Mouse (Mus musculus): ENCODE data around the gene Csnk1g1. TPM values are rescaled to one million over a fixed set of nuclear protein-coding genes. Genes with fewer than 3 reads are reported as not detected.

Gene Csnk1g1
- total RNA-seq (2021), result 10 to 100 TPM; 11.9 to 12.0 TPM

DNA sequence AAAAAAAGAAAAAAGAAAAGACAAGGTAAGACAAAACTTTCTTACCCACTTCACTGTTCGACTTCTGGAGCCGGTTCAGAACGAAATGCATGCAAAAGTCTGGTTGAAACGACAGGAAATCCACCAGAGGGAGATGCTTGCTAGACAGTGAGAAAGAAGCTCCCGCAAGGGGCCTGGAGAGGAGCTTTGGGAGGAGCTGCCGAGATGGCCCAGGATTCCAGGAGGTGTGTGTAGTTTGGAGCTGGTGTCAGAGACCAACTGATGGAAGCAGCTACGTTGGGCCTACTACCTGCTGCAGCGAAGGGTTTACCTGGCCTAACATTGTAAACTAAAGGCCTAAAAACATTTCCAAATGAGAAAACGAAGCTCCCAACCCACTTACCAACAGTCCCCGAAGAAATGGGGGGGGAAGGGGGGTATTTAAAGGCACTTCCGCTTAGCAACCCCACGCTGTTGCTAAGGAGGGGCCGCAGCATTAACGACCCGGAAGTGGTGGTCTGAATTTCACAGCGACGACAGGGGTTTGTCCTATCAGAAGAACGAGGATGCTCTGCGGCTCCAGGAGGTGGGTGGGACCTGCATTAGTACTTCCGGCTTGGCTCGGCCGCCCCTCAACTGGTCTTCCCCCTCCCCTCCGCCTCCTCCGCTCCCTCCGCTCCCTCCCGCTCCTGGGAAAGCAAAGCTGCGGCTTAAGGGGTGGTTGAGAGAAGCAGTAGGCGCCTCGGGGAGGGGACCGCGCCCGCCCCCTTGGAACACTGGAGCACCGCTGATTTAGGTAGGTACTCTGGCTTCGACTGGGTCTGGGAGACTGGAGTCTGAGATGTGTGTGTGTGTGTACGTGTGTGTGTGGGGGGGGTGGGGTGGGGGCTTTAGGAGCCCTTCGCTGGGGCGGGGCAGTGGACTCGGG lies at the start of gene Csnk1g1, which contains the start of gene Trip4:
Gene Csnk1g1, plus strand, starts transcription at position 531 of the 907 bp plus-strand sequence.
Gene Trip4, minus strand, starts transcription at position 401 of the 907 bp plus-strand sequence.
- DNase-seq (ENCODE audit: low spot score), result peak; percentile 94

GRCm38 (mm10) chr9:65859656-65860055 lies 49.1 kb upstream of the Csnk1g1 start:
- intact Hi-C loops (cut with DNase I), result no loop called here
- DNase-seq (ENCODE audit: low spot score), result no peak

More for the DNA sequence above, at the start of gene Csnk1g1, which contains the start of gene Trip4:
- intact Hi-C loops (cut with DNase I), result loop anchor here (2.0 to 5.0 kb wide), 2 partner anchors 24 to 99 kb away; no protein-coding TSS in a partner anchor

DNA sequence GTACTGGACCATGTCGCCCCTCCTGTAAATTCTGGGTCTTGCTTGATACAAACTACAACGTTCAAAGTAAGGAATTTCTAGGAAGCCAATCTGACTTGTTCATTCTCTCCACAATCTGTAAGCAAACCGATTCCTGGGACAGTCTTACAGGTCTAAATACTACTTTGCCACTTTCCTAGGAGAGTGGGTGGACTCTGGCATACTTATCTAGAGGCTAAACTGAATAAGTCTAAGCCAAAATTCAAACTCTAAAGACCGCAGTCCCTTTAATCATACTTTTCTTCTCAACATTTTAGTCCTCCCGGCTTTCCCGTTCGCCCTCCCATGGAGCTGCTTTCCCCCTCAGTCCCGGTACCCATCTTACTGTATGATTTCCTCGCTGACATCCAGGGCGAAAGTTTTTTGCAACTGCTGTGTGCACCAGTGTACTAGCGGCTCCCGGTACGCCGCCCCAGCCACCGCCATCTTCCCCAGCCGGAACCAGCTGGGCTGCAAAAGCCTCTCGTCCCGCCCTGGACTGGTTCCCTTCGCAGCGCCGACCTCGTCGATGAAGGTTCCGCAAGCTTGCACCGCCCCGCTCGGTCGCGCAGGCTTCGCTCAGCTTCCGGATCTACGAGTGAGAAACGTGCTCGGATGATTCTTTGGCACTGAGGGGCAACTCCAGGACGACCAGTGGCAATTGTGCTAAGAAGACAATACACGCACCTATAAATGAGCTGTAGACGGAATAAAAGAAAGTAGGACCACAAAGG lies 24.0 kb upstream of the Csnk1g1 start:
- DNase-seq (ENCODE audit: low spot score), result peak; percentile 80
- intact Hi-C loops (cut with DNase I), result loop anchor here (2.0 kb wide), 1 partner anchor 24 kb away; the partner anchor contains the start of genes Csnk1g1 and Trip4

DNA sequence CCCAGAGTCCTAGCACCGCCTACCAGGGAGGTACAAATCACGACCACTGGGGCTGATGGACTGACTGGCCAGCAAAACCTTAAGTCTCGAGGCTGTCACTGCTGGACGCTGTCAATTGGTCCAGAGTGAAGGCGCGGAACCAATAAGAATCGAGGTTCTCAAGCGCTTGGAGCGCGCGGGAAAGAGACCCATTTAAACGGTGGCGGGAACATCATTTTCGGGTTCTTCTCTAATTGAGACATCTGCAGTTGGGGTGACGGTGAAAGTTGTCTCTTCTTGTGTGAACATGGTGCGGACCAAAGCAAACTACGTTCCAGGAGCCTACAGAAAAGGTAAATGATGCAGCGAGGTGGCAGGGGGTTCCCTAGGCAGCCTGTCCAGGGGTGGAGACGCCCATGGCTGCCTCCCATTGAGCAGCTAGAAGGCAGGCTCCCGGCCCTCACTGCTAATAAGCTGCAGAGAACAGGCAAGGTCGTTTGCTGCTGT lies 18.5 kb upstream of the Csnk1g1 start, which contains the start of gene Pclaf:
Gene Pclaf, plus strand, starts transcription at position 95 of the 486 bp plus-strand sequence.
- DNase-seq (ENCODE audit: low spot score), result peak; percentile 58
- intact Hi-C loops (cut with DNase I), result no loop called here

DNA sequence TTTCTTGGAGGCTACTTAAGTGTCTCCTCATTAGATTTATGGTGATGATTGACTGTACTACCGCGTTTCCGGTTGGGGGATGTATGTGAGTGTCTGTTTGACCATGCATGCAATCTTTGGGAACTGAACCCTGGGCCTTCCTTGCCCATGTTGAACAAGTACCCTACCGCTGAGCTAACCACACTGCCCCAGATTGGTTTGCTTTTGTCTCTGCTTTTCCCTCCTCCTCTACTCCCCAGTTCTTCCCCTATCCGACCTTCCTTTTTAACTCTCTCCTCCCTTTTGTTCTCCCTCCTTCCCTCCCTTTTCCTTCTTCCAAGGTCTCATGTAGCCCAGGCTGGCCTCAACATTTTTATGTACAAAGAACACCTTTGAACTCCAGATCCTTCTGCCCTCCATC lies 17.6 kb upstream of the Csnk1g1 start:
- intact Hi-C loops (cut with DNase I), result no loop called here

GRCm38 (mm10) chr9:65896977-65897376 lies 11.7 kb upstream of the Csnk1g1 start:
- intact Hi-C loops (cut with DNase I), result no loop called here
- DNase-seq (ENCODE audit: low spot score), result no peak

More for the DNA sequence above, 17.6 kb upstream of the Csnk1g1 start:
- DNase-seq (ENCODE audit: low spot score), result no peak

GRCm38 (mm10) chr9:65902879-65903278 lies 5.8 kb upstream of the Csnk1g1 start:
- intact Hi-C loops (cut with DNase I), result no loop called here
- DNase-seq (ENCODE audit: low spot score), result no peak

- no peak for DNase-seq (ENCODE audit: low spot score)
- intact Hi-C loops (cut with DNase I), result no loop called here
Observed at GRCm38 (mm10) chr9:65903419-65903818, 5.3 kb upstream of the Csnk1g1 start.

GRCm38 (mm10) chr9:65909301-65909801 lies 627 bp downstream of the Csnk1g1 start:
- intact Hi-C loops (cut with DNase I), result loop anchor here (2.0 to 5.0 kb wide), 2 partner anchors 25 to 98 kb away; no protein-coding TSS in a partner anchor
- DNase-seq (ENCODE audit: low spot score), result peak; percentile 8

DNA sequence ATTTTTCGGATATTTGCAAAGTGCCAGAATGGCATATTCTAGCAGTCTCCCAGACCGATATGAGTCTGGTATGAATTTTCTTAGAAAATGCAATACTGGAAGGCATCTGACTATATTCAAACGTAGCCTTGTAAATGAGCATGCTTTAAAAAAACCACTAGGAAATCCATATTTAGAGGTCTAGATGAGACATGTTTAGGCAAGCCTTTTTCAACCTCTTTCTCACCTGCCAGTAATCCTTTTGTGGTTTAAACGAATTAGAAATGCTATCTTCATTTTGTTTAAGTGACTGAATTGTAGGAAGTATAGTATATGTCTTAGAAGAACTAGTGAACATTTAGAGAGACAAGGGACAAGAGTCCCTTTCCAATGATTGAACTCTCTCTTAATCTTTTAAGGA lies 1.1 kb downstream of the Csnk1g1 start:
- intact Hi-C loops (cut with DNase I), result loop anchor here (2.0 to 5.0 kb wide), 2 partner anchors 25 to 97 kb away; no protein-coding TSS in a partner anchor

DNA sequence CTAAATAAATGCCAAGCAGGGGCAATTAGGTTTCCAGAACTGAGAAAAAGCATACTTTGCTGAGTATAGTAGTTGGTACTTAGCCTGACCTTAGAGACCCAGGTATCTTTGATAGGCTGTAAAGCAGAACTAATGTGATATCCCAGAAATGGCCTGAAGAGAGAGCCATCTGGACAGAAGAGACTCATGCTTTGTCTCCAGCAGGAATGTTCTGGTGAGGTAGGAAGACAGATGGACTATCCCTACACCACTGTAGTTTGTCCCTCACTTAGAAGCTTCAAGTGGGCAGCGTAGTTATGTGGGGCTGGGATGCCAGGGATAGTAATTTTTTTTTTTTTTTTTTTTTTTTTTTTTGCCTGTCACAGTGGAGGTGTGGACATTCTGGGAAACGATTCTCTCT lies 5.3 kb downstream of the Csnk1g1 start:
- DNase-seq (ENCODE audit: low spot score), result no peak
- intact Hi-C loops (cut with DNase I), result no loop called here

More for the DNA sequence above, 1.1 kb downstream of the Csnk1g1 start:
- DNase-seq (ENCODE audit: low spot score), result no peak

- intact Hi-C loops (cut with DNase I), result no loop called here
Observed at GRCm38 (mm10) chr9:65917015-65917414, 8.3 kb downstream of the Csnk1g1 start.

GRCm38 (mm10) chr9:65928456-65928855 lies 19.7 kb downstream of the Csnk1g1 start:
- no peak for DNase-seq (ENCODE audit: low spot score)
- intact Hi-C loops (cut with DNase I), result no loop called here

More at GRCm38 (mm10) chr9:65917015-65917414, 8.3 kb downstream of the Csnk1g1 start:
- no peak for DNase-seq (ENCODE audit: low spot score)

GRCm38 (mm10) chr9:65929826-65930225 lies 21.1 kb downstream of the Csnk1g1 start:
- intact Hi-C loops (cut with DNase I), result no loop called here

GRCm38 (mm10) chr9:65937566-65937965 lies 28.8 kb downstream of the Csnk1g1 start:
- intact Hi-C loops (cut with DNase I), result no loop called here
- DNase-seq (ENCODE audit: low spot score), result no peak

More at GRCm38 (mm10) chr9:65929826-65930225, 21.1 kb downstream of the Csnk1g1 start:
- DNase-seq (ENCODE audit: low spot score), result no peak

DNA sequence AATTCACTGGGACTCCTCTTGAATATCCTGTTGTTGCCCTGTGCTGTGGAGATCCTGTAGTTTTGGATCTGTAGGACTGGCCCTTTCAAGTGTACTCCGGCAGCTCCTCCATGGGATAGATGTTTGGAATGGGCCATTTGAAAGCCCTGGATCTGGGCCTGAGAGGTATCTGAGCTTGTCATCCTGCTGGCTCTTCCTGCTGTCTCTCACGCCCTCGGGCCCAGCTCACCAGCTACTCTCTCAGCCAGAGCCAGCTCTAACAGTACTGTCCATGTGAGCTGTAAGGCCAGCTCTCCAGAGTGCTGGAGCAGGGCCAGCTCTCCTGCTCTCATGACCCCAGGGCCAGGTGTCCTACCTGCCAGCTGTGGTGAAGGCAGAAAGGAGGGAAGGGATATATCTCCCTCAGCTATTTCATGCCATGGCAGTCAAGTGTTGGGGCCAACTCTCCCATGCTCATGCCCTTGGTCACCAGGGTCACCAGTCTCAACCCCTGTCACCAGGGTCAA lies 42.4 kb downstream of the Csnk1g1 start:
- DNase-seq (ENCODE audit: low spot score), result no peak
- intact Hi-C loops (cut with DNase I), result no loop called here

- intact Hi-C loops (cut with DNase I), result no loop called here
- no peak for DNase-seq (ENCODE audit: low spot score)
Observed at GRCm38 (mm10) chr9:65970009-65970408, 61.3 kb downstream of the Csnk1g1 start.

DNA sequence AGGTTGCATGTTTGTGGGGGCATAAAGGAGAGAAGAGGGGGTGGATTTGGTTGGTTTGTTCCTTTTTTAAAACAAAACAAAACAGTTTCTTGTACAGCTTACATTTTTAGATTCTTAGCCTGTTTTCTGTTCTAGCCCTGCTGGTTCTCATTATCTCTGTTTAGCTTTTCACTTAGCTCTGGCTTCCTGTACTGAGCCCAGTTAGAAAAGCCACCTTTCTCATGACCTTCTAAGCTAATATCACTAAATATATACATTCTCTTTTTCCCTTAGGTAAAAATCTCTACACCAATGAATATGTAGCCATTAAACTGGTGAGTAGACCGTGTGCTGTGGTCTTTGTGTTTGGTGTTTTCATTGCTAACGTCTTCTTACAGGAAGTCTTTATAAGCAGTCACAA lies 64.5 kb downstream of the Csnk1g1 start:
- intact Hi-C loops (cut with DNase I), result no loop called here
- DNase-seq (ENCODE audit: low spot score), result no peak

DNA sequence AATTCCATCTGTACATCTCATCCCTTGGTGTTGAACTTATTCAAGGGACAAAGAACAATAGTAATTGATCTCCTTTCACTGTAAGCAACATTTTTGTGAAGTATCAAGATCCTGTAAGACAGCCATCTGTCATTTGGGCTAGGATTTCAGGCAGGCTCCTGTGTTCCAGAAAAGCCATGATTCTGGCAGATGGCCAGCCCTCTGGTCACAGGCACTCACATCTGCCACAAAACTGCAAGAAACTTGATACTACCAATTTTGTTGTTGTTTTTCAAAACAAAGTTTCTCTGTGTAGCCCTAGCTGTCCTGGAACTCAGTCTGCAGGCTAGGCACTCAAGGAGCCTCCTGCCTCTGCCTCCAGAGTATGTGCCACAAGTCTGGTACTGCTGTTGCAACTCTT lies 67.2 kb downstream of the Csnk1g1 start:
- no peak for DNase-seq (ENCODE audit: low spot score)

DNA sequence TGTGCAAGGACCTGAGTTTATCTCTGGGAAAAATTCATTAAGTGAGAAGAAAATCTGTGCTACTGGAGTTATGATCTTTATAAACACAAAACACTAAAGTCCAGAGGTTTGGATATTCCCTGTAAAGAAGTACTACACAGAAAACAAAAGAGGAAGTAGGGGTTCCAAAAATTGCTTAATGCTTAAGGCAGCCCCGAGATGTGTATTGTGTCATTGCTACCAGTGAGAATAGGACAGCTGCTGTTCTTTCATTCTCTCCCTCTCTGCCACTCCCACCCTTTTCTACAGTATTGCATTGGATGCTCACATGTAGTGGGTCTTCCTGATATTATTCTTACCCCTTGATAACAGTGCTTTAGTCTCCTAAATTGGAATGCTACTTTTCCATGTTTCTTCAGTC lies 74.1 kb downstream of the Csnk1g1 start:
- no peak for DNase-seq (ENCODE audit: low spot score)
- intact Hi-C loops (cut with DNase I), result no loop called here

More for the DNA sequence above, 67.2 kb downstream of the Csnk1g1 start:
- intact Hi-C loops (cut with DNase I), result no loop called here
